Mouse (Mus musculus): Measurements from ENCODE around the gene Gm28897. TPM values are rescaled to one million over a fixed set of nuclear protein-coding genes. Genes with fewer than 3 reads are reported as not detected.
"Not testable (repeated sequence)": the region's sequence is repeated elsewhere in the genome, so short reads cannot be mapped to it uniquely, and the experiment has no call there.

Gene Gm28897
- total RNA-seq (2021) = not detected in 2 replicates
- long read RNA-seq = 0 reads

DNA sequence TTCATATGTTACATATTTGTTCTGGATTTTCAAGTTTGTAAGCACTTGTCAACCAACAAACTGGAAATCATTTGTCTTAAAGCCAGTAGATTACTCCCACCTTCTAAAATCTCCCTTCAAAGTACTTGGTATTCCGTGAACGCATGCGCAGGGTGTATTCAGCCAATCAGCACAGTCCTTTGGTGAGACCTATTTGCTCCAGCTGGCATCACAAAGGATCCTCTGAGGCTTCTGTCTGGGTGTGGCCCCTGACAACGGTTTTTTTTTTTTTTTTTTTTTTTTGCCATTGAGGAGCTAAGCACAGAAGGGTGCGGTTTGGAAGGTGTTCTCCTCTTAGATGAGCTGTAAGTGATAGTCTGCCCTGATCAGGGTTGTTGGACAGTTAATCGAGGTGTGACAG, at the start of gene Gm28897:
Gene Gm28897 (plus strand): TSS at position 301 of the 400 bp plus-strand sequence.
- DNase-seq = not testable (repeated sequence)
